Mouse (Mus musculus) heart, postnatal 0 days (tissue): ENCODE measurements at regions not wholly inside any gene's neighbourhood (a gene's known extent, or its start where the extent isn't known, plus 50 kb on each side); places are given as distances from the start of the nearest gene placed in this dataset.

ENCODE experiments used
- CTCF ChIP-seq: IDR thresholded peaks from 2 replicates; pipeline ENCODE4 v1.5.1; 2016; ENCODE audit warnings: antibody characterized with exemption, control low read depth, low read depth
- EP300 ChIP-seq: IDR thresholded peaks from 2 replicates; pipeline ENCODE4 v1.6.1; 2016; ENCODE audit warnings: antibody characterized with exemption, low read depth

- no peak for TF ChIP-seq CTCF
- no peak for TF ChIP-seq EP300
Observed at GRCm38 (mm10) chr6:68852286-68852685, 1316.7 kb upstream of the Tacstd2 start.
